Mouse (Mus musculus): ENCODE results near the gene Osbpl10.

GRCm38 (mm10) chr9:114936687-114937086 is 41.7 kb upstream of the Osbpl10 start:
- TF ChIP-seq CTCF (IDR thresholded peaks at IDR 0.05; ENCODE audit: extremely low read depth, insufficient read length, insufficient replicate concordance, low read depth, low read length) (no peak), POLR2A (IDR thresholded peaks at IDR 0.05; ENCODE audit: low read depth, low read length) (no peak)

Measured in small intestine, adult 2 months (tissue).